Mouse (Mus musculus): Measurements from ENCODE around the gene Dgcr2.
A peak's percentile ranks its signal among the peaks of the same experiment; 100 is the strongest.

Gene Dgcr2

DNA sequence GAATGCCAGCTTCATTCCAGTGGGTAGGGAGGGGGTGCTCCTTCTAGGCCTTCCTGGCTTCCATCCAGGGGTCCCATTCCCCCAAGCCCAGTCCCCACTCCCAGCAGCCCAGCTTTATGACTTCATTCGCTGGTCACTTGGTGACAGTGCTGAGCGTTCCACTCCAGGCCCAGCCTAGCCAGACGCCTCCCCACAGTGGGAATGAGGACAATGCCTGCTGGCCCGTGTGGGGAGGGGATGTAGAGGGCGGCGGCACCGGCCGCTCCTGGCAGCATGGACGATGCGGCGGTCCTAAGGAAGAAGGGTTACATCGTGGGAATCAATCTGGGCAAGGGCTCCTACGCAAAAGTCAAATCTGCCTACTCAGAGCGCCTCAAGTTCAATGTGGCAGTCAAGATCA is at the start of gene Dgcr2, which contains the start of gene Tssk2:
Gene Dgcr2, minus strand, starts transcription at position 101 of the 400 bp plus-strand sequence.
Gene Tssk2, plus strand, starts transcription at position 176 of the 400 bp plus-strand sequence.
- no peak for DNase-seq

DNA sequence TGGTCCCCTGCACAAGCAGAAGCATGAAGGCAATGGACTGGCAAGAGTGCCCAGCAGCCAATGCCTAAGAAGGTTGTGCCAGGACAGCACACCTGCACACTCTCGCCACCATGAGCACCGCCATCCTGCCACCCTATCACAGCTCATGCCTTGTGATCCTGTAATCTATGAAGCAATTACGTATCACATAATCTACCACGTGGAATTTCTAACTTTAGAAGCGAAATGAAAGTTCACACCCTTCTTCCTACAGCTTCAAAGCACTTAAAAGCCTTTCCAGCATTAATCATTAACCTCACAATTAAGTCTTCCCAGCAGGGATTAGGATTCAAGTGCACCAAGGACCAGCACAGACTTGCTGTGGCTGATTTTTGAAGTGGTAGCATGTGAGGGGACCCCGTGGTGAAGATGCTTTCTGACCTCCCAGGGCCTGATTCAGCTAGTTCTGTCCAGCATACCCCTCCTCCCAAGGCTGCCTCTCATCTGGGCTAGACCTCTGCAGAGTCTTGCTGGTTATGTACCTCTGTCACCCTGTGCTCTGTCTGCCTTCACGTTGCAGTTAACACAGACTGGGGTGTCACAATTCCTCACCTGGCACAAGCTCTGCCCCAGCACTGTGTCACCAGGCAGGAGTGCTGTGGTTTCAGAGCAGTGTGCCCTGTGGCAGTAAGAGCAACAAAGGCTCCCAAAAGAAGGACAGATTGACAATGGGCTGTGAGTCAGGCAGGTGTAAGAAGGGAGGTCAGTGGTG is 46.9 kb upstream of the Dgcr2 start:
- peak; percentile 42 for DNase-seq

- DNase-seq, result no peak
Measured at GRCm38 (mm10) chr16:17943466-17943865, 45.1 kb upstream of the Dgcr2 start.

GRCm38 (mm10) chr16:17939255-17939751 is 40.9 kb upstream of the Dgcr2 start:
- no peak for DNase-seq

DNA sequence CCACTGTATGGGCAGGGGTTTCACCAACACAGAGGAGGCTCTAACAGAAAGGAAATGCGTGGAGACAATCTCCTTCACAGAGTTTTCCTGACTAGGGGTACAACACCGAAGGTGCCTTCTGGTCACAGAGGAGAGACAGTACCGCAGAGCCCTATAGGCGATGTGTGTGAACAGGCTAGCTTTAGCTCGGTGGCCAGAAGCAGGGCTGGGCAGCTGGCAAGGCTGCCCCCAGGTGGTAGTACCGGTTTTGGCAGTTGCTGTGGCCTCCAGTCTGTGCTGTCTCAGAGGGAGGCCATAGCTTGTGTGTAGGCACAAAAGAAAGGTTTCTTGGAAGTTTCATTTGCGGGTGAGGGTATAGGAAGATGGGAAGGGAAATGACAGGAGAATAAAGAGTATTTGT is 40.5 kb upstream of the Dgcr2 start:
- DNase-seq, result peak; percentile 80

DNA sequence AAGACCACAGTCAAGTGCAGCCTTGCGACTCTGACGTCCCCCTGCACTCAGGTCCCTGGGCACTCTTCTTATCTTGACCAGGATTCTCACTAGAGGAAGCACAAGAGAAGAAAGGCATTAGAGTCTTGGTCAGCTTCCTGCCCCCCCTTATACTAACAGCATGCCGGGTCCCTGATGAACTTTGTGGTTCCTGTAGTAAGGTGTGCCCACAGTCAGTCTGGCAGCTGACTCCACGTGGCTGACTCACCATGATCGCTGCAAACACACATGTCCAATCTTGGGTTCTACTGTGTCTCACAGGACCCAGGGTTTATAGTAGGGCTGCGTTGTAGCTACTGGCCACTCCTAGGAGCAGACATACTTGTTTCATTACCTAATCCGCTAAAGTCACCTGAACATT is 39.8 kb upstream of the Dgcr2 start:
- DNase-seq, result no peak

GRCm38 (mm10) chr16:17936776-17937175 is 38.4 kb upstream of the Dgcr2 start:
- no peak for DNase-seq

GRCm38 (mm10) chr16:17934445-17934910 is 36.1 kb upstream of the Dgcr2 start:
- no peak for DNase-seq

DNA sequence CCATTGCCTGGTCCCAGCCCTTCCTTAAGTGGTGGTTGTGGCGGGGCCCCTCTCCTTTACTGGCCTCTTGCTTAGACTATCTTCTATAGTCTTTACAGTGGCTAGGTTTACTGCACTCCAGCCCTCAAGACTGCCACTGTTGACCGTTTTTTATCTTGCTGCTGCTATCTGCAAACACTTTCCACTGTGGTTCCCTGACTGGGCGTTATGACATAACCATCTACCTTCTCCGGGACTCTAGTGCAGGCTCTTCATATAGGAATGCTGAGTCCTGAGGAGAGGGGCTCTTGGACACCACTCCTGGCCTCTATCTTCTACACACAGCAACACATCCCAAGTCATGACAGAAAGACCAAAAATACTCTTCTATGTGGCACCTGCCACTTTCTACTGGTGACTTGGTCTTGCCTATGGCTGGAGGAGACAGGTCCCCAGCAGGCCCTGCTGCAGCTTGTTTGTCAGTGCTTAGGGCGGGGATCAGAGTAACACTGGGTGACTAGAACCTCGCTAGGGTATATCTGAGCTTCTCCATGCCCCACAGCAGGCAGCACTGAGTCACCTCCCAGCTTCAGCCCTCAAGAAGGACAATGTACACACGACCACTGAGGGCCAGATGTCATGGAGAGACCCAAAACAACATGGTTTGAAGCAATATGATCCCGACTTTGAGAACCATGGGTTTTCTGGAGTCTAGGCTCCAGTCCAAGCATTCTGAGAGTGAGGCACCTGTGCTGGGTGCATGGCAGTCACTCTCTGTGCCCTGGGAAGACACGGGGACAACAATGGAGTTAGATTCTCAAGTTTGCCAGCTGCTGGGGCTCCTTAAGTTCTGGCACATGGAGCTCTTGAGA is 35.5 kb upstream of the Dgcr2 start:
- DNase-seq, result no peak

DNA sequence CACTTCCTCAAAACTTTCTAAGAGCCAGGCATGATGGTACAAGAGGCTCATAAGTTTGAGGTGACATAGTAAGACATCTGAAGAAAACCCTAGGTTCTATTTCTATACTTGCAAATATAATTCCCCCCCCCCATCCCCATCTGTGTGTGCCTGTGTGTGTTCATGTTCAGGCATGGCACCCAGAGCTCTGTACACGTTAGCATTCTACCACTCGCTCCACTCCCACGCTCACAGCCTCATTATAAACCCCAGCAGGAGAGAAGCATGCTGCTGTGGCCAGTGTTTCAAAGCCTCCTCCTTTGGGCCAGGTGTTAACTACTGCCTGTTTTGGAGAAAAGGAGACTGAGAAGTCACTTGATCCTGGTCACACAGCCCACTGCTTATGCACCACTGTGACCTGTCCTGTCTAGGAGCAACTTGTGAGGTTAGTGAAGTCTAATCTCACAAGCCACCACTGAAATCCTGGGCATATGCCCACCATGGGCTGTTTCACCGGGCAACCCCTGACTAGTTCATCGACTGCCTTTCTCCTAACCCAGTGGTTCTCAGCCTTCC is 33.6 kb upstream of the Dgcr2 start:
- DNase-seq, result no peak

DNA sequence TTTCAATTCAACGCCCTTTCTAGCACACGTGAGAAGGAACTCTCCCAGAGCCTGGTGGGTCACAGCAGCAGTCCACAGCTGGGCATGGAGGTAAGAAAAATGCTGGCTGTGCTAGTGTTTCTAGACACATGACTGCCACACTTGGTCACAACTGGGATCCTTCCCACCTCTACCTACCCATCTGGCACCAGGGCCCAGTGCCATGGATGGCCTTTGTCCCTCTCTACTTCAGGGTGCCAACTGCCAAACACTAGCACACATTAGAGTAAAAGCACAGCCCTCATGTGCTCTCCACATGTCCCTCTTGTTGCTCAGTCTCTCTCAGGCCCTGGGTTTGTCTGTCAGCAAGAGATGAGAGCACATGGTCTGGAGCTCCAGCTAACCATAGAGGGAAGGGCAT is 31.3 kb upstream of the Dgcr2 start:
- no peak for DNase-seq

GRCm38 (mm10) chr16:17929211-17929610 is 30.8 kb upstream of the Dgcr2 start:
- no peak for DNase-seq

DNA sequence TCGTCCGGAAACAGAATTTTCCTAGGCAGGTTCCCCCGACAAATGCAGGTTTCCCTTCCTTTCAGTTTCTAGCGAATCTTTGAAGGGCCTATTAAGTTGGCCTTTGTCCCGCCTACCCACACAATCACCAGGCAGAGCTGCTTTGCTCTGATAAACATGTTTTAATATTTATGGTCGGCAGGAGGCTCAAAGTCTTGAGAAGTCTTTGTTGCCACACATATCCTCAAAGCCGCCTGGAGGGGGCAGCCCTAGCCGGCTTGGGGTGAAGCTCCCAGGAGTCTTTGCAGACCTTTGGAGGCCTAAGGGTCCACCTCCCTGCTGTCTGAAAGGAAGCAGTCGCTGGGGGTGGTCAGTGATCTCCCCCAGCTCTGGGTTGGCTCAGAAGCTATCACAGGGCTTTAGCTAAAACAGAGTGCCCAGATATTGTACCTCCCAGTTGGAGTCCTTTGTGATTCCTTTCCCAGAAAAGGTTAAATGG is 30.3 kb upstream of the Dgcr2 start:
- DNase-seq, result peak; percentile 89

- peak; percentile 83 for DNase-seq
Measured at GRCm38 (mm10) chr16:17928087-17928580, 29.8 kb upstream of the Dgcr2 start, which contains the start of gene Slc25a1. Slc25a1 (minus strand) TSS chr16:17928219.

DNA sequence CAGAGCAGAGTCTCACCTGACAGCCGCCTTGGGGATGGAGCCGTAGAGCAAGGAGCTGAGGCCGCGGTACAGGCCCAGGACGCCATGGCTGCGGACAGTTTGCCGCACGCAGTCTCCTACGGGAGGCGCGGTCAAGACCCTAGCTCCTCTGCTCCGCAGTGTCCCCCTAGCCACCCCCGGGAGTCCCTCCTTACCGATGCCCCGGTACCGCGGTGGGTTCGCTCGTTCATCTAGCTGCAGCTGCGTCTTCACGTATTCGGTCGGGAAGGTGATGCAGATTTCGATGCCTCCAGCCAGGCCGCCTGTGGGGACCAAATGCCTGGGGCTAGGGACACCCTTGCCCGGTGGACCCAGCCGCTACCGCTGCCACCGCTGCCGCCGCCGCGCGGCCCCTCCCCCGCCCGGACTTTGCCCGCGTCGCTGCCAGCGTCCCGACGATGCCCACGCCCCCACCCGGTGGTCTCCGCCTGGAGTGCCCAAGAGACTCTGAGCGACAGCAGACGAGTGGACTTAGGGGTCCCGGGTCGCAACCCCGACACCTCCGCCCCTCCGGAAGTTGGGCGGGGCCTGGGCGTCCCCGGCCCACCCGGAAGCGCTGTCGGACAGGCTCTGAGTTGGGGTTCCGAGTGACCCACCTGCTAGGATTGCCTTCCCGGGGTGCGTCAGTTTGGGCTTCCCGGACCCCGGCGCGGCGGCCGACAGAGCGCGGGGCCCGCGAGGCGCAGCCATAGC is 29.2 kb upstream of the Dgcr2 start:
- no peak for DNase-seq

- no peak for DNase-seq
Measured at GRCm38 (mm10) chr16:17922163-17922538, 23.8 kb upstream of the Dgcr2 start.

GRCm38 (mm10) chr16:17921325-17922162 is 23.2 kb upstream of the Dgcr2 start:
- DNase-seq, result peak; percentile 96

- DNase-seq, result no peak
Measured at GRCm38 (mm10) chr16:17920586-17920985, 22.2 kb upstream of the Dgcr2 start.

GRCm38 (mm10) chr16:17914307-17915249 is 16.2 kb upstream of the Dgcr2 start, which contains the start of gene Gsc2:
Gsc2 (minus strand) TSS chr16:17915059.
- DNase-seq, result no peak

GRCm38 (mm10) chr16:17911052-17911595 is 12.8 kb upstream of the Dgcr2 start, which contains the start of gene Ess2:
Ess2 (minus strand) TSS chr16:17911348.
- peak; percentile 96 for DNase-seq

Data from kidney, adult 9 months (tissue).